Mouse (Mus musculus): ENCODE results near the gene Tmem132e. TPM values are rescaled to one million over a fixed set of nuclear protein-coding genes. Genes with fewer than 3 reads are reported as not detected.

Gene Tmem132e
- polyA plus RNA-seq, 1 experiment from 2014 or later, result 0.50 TPM

- WGBS, result 73% methylated on average over 3 of the region's 3 CpGs
- Histone ChIP-seq H3K4me3 (no peak overlapping the region), H3K4me1 (peaks cover 29% of the 10 kb centered on the region), H3K9me3 (replicated peaks) (no peaks in the 10 kb centered on the region), H3K27ac (no peak overlapping the region), H3K36me3 (no peaks in the 10 kb centered on the region), H3K27me3 (ENCODE audit: low read depth, poor library complexity, severe bottlenecking) (peaks cover 96% of the 10 kb centered on the region)
- DNase-seq (ENCODE audit: low spot score), result no peak
Observed at GRCm38 (mm10) chr11:82392341-82392740, 3.6 kb downstream of the Tmem132e start.

- 10% methylated on average over 3 of the region's 3 CpGs for WGBS
Observed at GRCm38 (mm10) chr11:82399621-82400020, 10.9 kb downstream of the Tmem132e start.

GRCm38 (mm10) chr11:82405641-82406040, 16.9 kb downstream of the Tmem132e start:
- no peak for DNase-seq (ENCODE audit: low spot score)
- peaks cover 30% of the 10 kb centered on the region for H3K4me1 ChIP-seq
- peaks cover 61% of the 10 kb centered on the region for H3K27me3 ChIP-seq (ENCODE audit: low read depth, poor library complexity, severe bottlenecking)
- H3K9me3 ChIP-seq (replicated peaks), result no peaks in the 10 kb centered on the region
- H3K36me3 ChIP-seq, result no peaks in the 10 kb centered on the region
- no peak overlapping the region for H3K27ac ChIP-seq
- WGBS, result 58% methylated on average over 3 of the region's 3 CpGs
- H3K4me3 ChIP-seq, result no peak overlapping the region

More at GRCm38 (mm10) chr11:82399621-82400020, 10.9 kb downstream of the Tmem132e start:
- no peaks in the 10 kb centered on the region for H3K4me1 ChIP-seq
- H3K36me3 ChIP-seq, result no peaks in the 10 kb centered on the region
- no peak for DNase-seq (ENCODE audit: low spot score)
- H3K4me3 ChIP-seq, result no peak overlapping the region
- H3K9me3 ChIP-seq (replicated peaks), result no peaks in the 10 kb centered on the region
- H3K27me3 ChIP-seq (ENCODE audit: low read depth, poor library complexity, severe bottlenecking), result peaks cover 82% of the 10 kb centered on the region
- no peak overlapping the region for H3K27ac ChIP-seq

GRCm38 (mm10) chr11:82406358-82407221, 17.9 kb downstream of the Tmem132e start:
- H3K4me1 ChIP-seq, result peaks cover 30% of the 10 kb centered on the region
- H3K27ac ChIP-seq, result no peak overlapping the region
- H3K36me3 ChIP-seq, result no peaks in the 10 kb centered on the region
- no peak for DNase-seq (ENCODE audit: low spot score)
- no peaks in the 10 kb centered on the region for H3K9me3 ChIP-seq (replicated peaks)
- WGBS, result 29% methylated on average over 11 of the region's 11 CpGs
- H3K27me3 ChIP-seq (ENCODE audit: low read depth, poor library complexity, severe bottlenecking), result peaks cover 64% of the 10 kb centered on the region
- no peak overlapping the region for H3K4me3 ChIP-seq

- peaks cover 62% of the 10 kb centered on the region for H3K27me3 ChIP-seq (ENCODE audit: low read depth, poor library complexity, severe bottlenecking)
- no peak overlapping the region for H3K4me3 ChIP-seq
- DNase-seq (ENCODE audit: low spot score), result no peak
- no peaks in the 10 kb centered on the region for H3K9me3 ChIP-seq (replicated peaks)
- peaks cover 31% of the 10 kb centered on the region for H3K4me1 ChIP-seq
- H3K27ac ChIP-seq, result no peak overlapping the region
- no peaks in the 10 kb centered on the region for H3K36me3 ChIP-seq
- WGBS, result 78% methylated on average over 1 of the region's 1 CpGs
Observed at GRCm38 (mm10) chr11:82412496-82412895, 23.8 kb downstream of the Tmem132e start.

GRCm38 (mm10) chr11:82418337-82419041, 29.8 kb downstream of the Tmem132e start:
- WGBS, result 40% methylated on average over 8 of the region's 9 CpGs
- peaks cover 57% of the 10 kb centered on the region for H3K4me1 ChIP-seq
- DNase-seq (ENCODE audit: low spot score), result no peak
- peaks cover 52% of the 10 kb centered on the region for H3K27me3 ChIP-seq (ENCODE audit: low read depth, poor library complexity, severe bottlenecking)
- no peak overlapping the region for H3K4me3 ChIP-seq
- peak overlapping the region; percentile 32 for H3K27ac ChIP-seq
- H3K36me3 ChIP-seq, result no peaks in the 10 kb centered on the region
- H3K9me3 ChIP-seq (replicated peaks), result no peaks in the 10 kb centered on the region

- Histone ChIP-seq H3K4me1 (peaks cover 58% of the 10 kb centered on the region), H3K4me3 (no peak overlapping the region), H3K27ac (no peak overlapping the region), H3K9me3 (replicated peaks) (no peaks in the 10 kb centered on the region), H3K27me3 (ENCODE audit: low read depth, poor library complexity, severe bottlenecking) (peaks cover 33% of the 10 kb centered on the region), H3K36me3 (no peaks in the 10 kb centered on the region)
- DNase-seq (ENCODE audit: low spot score), result no peak
- whole genome bisulfite sequencing, result 68% methylated on average over 5 of the region's 5 CpGs
Observed at GRCm38 (mm10) chr11:82421909-82422308, 33.2 kb downstream of the Tmem132e start.

- 3% methylated on average over 4 of the region's 4 CpGs for WGBS
- H3K27ac ChIP-seq, result peak overlapping the region; percentile 78
- H3K9me3 ChIP-seq (replicated peaks), result no peaks in the 10 kb centered on the region
- H3K36me3 ChIP-seq, result no peaks in the 10 kb centered on the region
- no peak overlapping the region for H3K4me3 ChIP-seq
- peaks cover 51% of the 10 kb centered on the region for H3K4me1 ChIP-seq
- DNase-seq (ENCODE audit: low spot score), result peak; percentile 43
- peaks cover 22% of the 10 kb centered on the region for H3K27me3 ChIP-seq (ENCODE audit: low read depth, poor library complexity, severe bottlenecking)
Observed at GRCm38 (mm10) chr11:82423521-82423920, 34.8 kb downstream of the Tmem132e start.

GRCm38 (mm10) chr11:82428801-82429200, 40.1 kb downstream of the Tmem132e start:
- 73% methylated on average over 4 of the region's 4 CpGs for WGBS
- Histone ChIP-seq H3K27me3 (ENCODE audit: low read depth, poor library complexity, severe bottlenecking) (peaks cover 44% of the 10 kb centered on the region), H3K9me3 (replicated peaks) (no peaks in the 10 kb centered on the region), H3K36me3 (no peaks in the 10 kb centered on the region), H3K27ac (no peak overlapping the region), H3K4me3 (no peak overlapping the region), H3K4me1 (peaks cover 18% of the 10 kb centered on the region)
- no peak for DNase-seq (ENCODE audit: low spot score)

GRCm38 (mm10) chr11:82434091-82434831, 45.6 kb downstream of the Tmem132e start:
- Histone ChIP-seq H3K4me3 (peak overlapping the region; percentile 47), H3K9me3 (replicated peaks) (no peaks in the 10 kb centered on the region), H3K27ac (no peak overlapping the region), H3K36me3 (no peaks in the 10 kb centered on the region), H3K4me1 (peaks cover 12% of the 10 kb centered on the region), H3K27me3 (ENCODE audit: low read depth, poor library complexity, severe bottlenecking) (peaks cover 96% of the 10 kb centered on the region)
- 3% methylated on average over 62 of the region's 62 CpGs for WGBS
- peak; percentile 45 for DNase-seq (ENCODE audit: low spot score)

GRCm38 (mm10) chr11:82434832-82435182, 46.1 kb downstream of the Tmem132e start:
- no peaks in the 10 kb centered on the region for H3K9me3 ChIP-seq (replicated peaks)
- H3K27me3 ChIP-seq (ENCODE audit: low read depth, poor library complexity, severe bottlenecking), result peaks cover 93% of the 10 kb centered on the region
- H3K4me3 ChIP-seq, result peak overlapping the region; percentile 47
- 4% methylated on average over 36 of the region's 36 CpGs for WGBS
- no peaks in the 10 kb centered on the region for H3K36me3 ChIP-seq
- DNase-seq (ENCODE audit: low spot score), result no peak
- no peak overlapping the region for H3K27ac ChIP-seq
- peaks cover 12% of the 10 kb centered on the region for H3K4me1 ChIP-seq

GRCm38 (mm10) chr11:82448485-82448884, 59.8 kb downstream of the Tmem132e start:
- Histone ChIP-seq H3K4me1 (peaks cover 15% of the 10 kb centered on the region), H3K27ac (no peak overlapping the region), H3K36me3 (no peaks in the 10 kb centered on the region), H3K27me3 (ENCODE audit: low read depth, poor library complexity, severe bottlenecking) (peaks cover 24% of the 10 kb centered on the region), H3K4me3 (no peak overlapping the region), H3K9me3 (replicated peaks) (no peaks in the 10 kb centered on the region)
- no peak for DNase-seq (ENCODE audit: low spot score)
- 62% methylated on average over 9 of the region's 9 CpGs for WGBS

- no peaks in the 10 kb centered on the region for H3K9me3 ChIP-seq (replicated peaks)
- 70% methylated on average over 5 of the region's 5 CpGs for WGBS
Observed at GRCm38 (mm10) chr11:82452516-82452915, 63.8 kb downstream of the Tmem132e start.

More at GRCm38 (mm10) chr11:82452516-82452915, 63.8 kb downstream of the Tmem132e start:
- Histone ChIP-seq H3K27me3 (ENCODE audit: low read depth, poor library complexity, severe bottlenecking) (no peaks in the 10 kb centered on the region), H3K4me3 (no peak overlapping the region), H3K36me3 (no peaks in the 10 kb centered on the region), H3K27ac (no peak overlapping the region), H3K4me1 (no peaks in the 10 kb centered on the region)
- no peak for DNase-seq (ENCODE audit: low spot score)
